Mouse (Mus musculus) forebrain, embryonic 15.5 days (tissue): ENCODE data around the gene Ugt1a1. TPM values are rescaled to one million over a fixed set of nuclear protein-coding genes. Genes with fewer than 3 reads are reported as not detected.
"Not testable (repeated sequence)": the region's sequence is repeated elsewhere in the genome, so short reads cannot be mapped to it uniquely, and the experiment has no call there.

ENCODE experiments used
- ATAC-seq: fragments of 200-750 bp; cut with Nextera tagmentation; replicated peaks from 2 replicates; pipeline ENCODE4 v1.8.0; 2017; ENCODE audit warnings: mild to moderate bottlenecking, moderate TSS enrichment, moderate library complexity
- H3K27ac ChIP-seq: fragments of 300-500 bp; sonication (generic); replicated peaks from 2 replicates; pipeline ENCODE4 v1.5.1; 2015; ENCODE audit warnings: mild to moderate bottlenecking, inconsistent platforms
- H3K27me3 ChIP-seq: fragments of 300-500 bp; sonication (generic); 2 replicates; pipeline ENCODE4 v1.6.1; 2015; ENCODE audit warnings: inconsistent platforms
- H3K36me3 ChIP-seq: fragments of 300-500 bp; sonication (generic); 2 replicates; pipeline ENCODE4 v1.6.1; 2015; ENCODE audit warnings: mild to moderate bottlenecking, inconsistent platforms
- H3K4me1 ChIP-seq: fragments of 300-500 bp; sonication (generic); 2 replicates; pipeline ENCODE4 v1.6.1; 2015; ENCODE audit warnings: inconsistent platforms
- H3K4me2 ChIP-seq: fragments of 300-500 bp; sonication (generic); replicated peaks from 2 replicates; pipeline ENCODE4 v1.6.1; 2015; ENCODE audit warnings: mild to moderate bottlenecking, inconsistent platforms
- H3K4me3 ChIP-seq: fragments of 300-500 bp; sonication (generic); 2 replicates; pipeline ENCODE4 v1.5.1; 2015; ENCODE audit warnings: mild to moderate bottlenecking, inconsistent platforms
- H3K9ac ChIP-seq: fragments of 300-500 bp; sonication (generic); replicated peaks from 2 replicates; pipeline ENCODE4 v1.6.1; 2015; ENCODE audit warnings: mild to moderate bottlenecking, inconsistent platforms
- H3K9me3 ChIP-seq: fragments of 300-500 bp; sonication (generic); 2 replicates; pipeline ENCODE4 v1.6.1; 2016; ENCODE audit warnings: inconsistent platforms
- WGBS: fragments of 180-500 bp; shearing (Covaris S2); methylation state at CpG from one replicate; pipeline ENCODE4 v1.1.7; 2015; ENCODE audit warnings: mixed read lengths; 5-methylcytosine and 5-hydroxymethylcytosine counted together
- polyA plus RNA-seq: library from polyadenylated mRNA; unstranded; fragments of >200 nt; fragmentation: Nextera tagmentation; extraction: Ambion mirVana; gene quantifications from 2 replicates; pipeline ENCODE4 v1.2.1, GENCODE M21; 2015

Ugt1a1 gene
- polyA plus RNA-seq, 1 experiment from 2014 or later = not detected

DNA sequence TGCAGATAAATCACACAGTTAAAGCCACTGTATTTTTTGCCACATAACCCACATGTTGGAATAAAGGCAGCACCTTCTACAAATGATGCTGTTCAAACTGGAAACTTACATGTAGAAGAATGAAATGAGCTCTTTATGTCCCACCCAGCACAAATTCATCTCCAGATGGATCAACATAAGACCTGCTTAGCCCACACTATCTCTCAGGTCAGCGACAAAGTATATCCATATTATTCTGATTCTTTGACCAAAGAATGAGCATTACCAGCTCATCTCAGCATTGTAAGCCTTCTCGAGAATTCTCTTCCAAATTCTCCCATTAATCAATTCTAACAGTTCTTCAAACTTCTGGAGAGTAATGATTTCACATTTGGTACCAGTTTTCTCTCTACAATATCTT lies 10.5 kb downstream of the Ugt1a1 start:
- no peak for ATAC-seq
- Histone ChIP-seq H3K4me2 (no peak overlapping the region), H3K27me3 (no peaks in the 10 kb centered on the region), H3K4me3 (no peak overlapping the region), H3K36me3 (no peaks in the 10 kb centered on the region), H3K9ac (no peak overlapping the region), H3K9me3 (peaks cover 27% of the 10 kb centered on the region), H3K4me1 (no peaks in the 10 kb centered on the region), H3K27ac (no peak overlapping the region)
- WGBS = 57% methylated on average over 2 of the region's 2 CpGs

- not testable (repeated sequence) for H3K4me3 ChIP-seq, ATAC-seq, H3K9ac ChIP-seq, H3K36me3 ChIP-seq, H3K27me3 ChIP-seq, H3K4me1 ChIP-seq, H3K27ac ChIP-seq, H3K4me2 ChIP-seq
- H3K9me3 ChIP-seq = peaks cover 31% of the 10 kb centered on the region
Observed at GRCm38 (mm10) chr1:88223011-88223515, 11.3 kb downstream of the Ugt1a1 start.

GRCm38 (mm10) chr1:88223591-88223990 lies 11.8 kb downstream of the Ugt1a1 start:
- Histone ChIP-seq H3K4me1 (no peaks in the 10 kb centered on the region), H3K36me3 (no peaks in the 10 kb centered on the region), H3K9ac (no peak overlapping the region), H3K4me2 (no peak overlapping the region), H3K27me3 (no peaks in the 10 kb centered on the region), H3K27ac (no peak overlapping the region), H3K9me3 (peaks cover 36% of the 10 kb centered on the region), H3K4me3 (no peak overlapping the region)
- WGBS = 51% methylated on average over 1 of the region's 1 CpGs
- no peak for ATAC-seq

DNA sequence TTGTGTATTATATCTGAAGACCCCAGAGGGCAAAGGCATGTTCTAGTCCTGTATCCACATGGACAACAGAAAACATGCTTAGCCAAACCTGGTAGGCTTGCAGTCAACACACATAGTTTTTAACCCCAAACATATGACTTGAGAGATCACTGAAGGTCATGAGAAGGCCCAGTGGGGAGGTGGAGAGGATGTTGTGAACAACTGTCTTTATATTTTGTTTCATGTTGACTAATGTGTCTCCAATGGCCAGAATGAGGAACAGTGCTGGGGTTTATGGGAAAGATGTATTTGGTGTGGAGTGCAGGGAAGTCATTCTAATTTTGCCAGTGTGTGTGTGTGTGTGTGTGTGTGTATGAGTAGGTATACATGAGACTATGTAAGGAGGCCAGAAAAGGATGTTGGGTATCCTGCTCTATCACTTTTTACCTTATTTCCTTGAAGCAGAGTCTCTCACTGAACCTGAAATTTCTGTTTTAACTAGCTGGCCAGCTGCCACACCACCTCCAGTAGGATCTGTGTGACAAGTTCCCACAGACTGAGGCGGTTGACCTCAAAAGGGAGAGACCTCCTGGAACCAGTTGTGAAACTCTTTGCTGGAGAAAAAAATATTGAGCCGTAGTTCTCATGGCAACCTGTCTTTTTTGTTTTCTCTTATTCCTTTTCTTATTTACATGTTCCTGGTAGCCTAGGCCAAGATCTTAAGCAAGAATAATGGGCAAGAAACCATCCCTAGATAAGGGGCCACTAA lies 12.4 kb downstream of the Ugt1a1 start:
- H3K36me3 ChIP-seq = no peaks in the 10 kb centered on the region
- ATAC-seq = no peak
- no peak overlapping the region for H3K27ac ChIP-seq
- H3K9me3 ChIP-seq = peaks cover 42% of the 10 kb centered on the region
- H3K9ac ChIP-seq = no peak overlapping the region
- no peak overlapping the region for H3K4me3 ChIP-seq
- H3K4me1 ChIP-seq = no peaks in the 10 kb centered on the region
- WGBS = 70% methylated on average over 2 of the region's 2 CpGs
- H3K27me3 ChIP-seq = no peaks in the 10 kb centered on the region
- no peak overlapping the region for H3K4me2 ChIP-seq

DNA sequence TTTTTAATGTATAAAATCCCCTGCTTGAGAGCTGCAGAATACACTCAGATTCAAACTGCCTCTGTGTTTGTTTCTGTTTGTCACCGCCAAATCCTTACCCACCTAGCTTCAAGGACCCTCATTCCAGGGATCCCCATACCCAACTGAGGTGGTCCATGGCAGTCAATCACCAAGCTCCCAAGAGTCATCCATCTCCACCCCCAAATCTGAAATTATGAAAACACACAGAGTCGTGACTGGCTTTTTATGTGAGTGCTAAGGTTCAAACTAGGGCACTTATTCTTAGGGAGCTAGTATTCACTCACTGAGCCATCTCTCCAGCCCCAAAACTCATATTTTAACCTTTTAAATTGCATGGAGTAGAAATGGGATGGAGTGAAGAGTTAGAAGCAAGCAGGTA lies 13.5 kb downstream of the Ugt1a1 start:
- not testable (repeated sequence) for H3K27me3 ChIP-seq, H3K4me2 ChIP-seq, H3K9ac ChIP-seq, ATAC-seq, H3K4me1 ChIP-seq, H3K36me3 ChIP-seq, H3K27ac ChIP-seq, H3K4me3 ChIP-seq
- peaks cover 52% of the 10 kb centered on the region for H3K9me3 ChIP-seq
- WGBS = 37% methylated on average over 2 of the region's 2 CpGs

DNA sequence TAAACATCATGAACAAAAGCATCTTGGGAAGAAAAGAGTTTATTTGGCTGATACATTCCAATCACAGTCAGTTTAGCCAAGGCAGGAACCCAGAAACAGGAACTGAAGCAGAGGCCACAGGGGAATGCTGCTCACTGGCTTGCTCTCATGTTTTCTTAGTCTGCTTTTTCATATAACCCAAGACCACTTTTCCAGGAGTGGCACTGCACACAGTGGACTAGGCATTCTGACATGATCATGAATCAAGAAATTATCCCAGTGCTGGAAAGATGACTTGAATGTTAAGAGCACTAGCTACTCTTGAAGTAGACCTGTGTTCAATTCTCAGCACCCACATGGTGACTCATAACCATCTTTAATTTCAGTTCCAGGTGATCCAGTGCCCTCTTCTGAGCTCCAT lies 14.0 kb downstream of the Ugt1a1 start:
- no peak overlapping the region for H3K27ac ChIP-seq
- H3K27me3 ChIP-seq = no peaks in the 10 kb centered on the region
- H3K9me3 ChIP-seq = peaks cover 56% of the 10 kb centered on the region
- no peaks in the 10 kb centered on the region for H3K36me3 ChIP-seq
- no peak overlapping the region for H3K4me2 ChIP-seq
- no peak overlapping the region for H3K4me3 ChIP-seq
- H3K9ac ChIP-seq = no peak overlapping the region
- no peak for ATAC-seq
- no peaks in the 10 kb centered on the region for H3K4me1 ChIP-seq

GRCm38 (mm10) chr1:88226670-88227379 lies 15.1 kb downstream of the Ugt1a1 start, which contains the start of gene Mroh2a:
Mroh2a (plus strand) TSS chr1:88226986.
- no peaks in the 10 kb centered on the region for H3K4me1 ChIP-seq
- no peak within 1 kb of the TSS for H3K4me3 ChIP-seq
- H3K9me3 ChIP-seq = peaks cover 67% of the 10 kb centered on the region
- no peak for ATAC-seq
- H3K36me3 ChIP-seq = no peaks in the 10 kb centered on the region
- no peak within 1 kb of the TSS for H3K27ac ChIP-seq
- H3K4me2 ChIP-seq = no peak within 1 kb of the TSS
- WGBS = 54% methylated on average over 5 of the region's 5 CpGs
- no peaks in the 10 kb centered on the region for H3K27me3 ChIP-seq
- no peak within 1 kb of the TSS for H3K9ac ChIP-seq

- Histone ChIP-seq H3K4me3 (no peak overlapping the region), H3K4me1 (no peaks in the 10 kb centered on the region), H3K27me3 (no peaks in the 10 kb centered on the region), H3K9ac (no peak overlapping the region), H3K4me2 (no peak overlapping the region), H3K36me3 (no peaks in the 10 kb centered on the region), H3K9me3 (peaks cover 71% of the 10 kb centered on the region), H3K27ac (no peak overlapping the region)
- no peak for ATAC-seq
- WGBS = 56% methylated on average over 2 of the region's 2 CpGs
Observed at GRCm38 (mm10) chr1:88227482-88227881, 15.7 kb downstream of the Ugt1a1 start.

GRCm38 (mm10) chr1:88228121-88228520 lies 16.4 kb downstream of the Ugt1a1 start:
- H3K4me1 ChIP-seq = no peaks in the 10 kb centered on the region
- H3K4me3 ChIP-seq = no peak overlapping the region
- ATAC-seq = no peak
- H3K4me2 ChIP-seq = no peak overlapping the region
- H3K9me3 ChIP-seq = peaks cover 77% of the 10 kb centered on the region
- no peak overlapping the region for H3K27ac ChIP-seq
- no peak overlapping the region for H3K9ac ChIP-seq
- H3K36me3 ChIP-seq = no peaks in the 10 kb centered on the region
- WGBS = 72% methylated on average over 7 of the region's 7 CpGs
- no peaks in the 10 kb centered on the region for H3K27me3 ChIP-seq

DNA sequence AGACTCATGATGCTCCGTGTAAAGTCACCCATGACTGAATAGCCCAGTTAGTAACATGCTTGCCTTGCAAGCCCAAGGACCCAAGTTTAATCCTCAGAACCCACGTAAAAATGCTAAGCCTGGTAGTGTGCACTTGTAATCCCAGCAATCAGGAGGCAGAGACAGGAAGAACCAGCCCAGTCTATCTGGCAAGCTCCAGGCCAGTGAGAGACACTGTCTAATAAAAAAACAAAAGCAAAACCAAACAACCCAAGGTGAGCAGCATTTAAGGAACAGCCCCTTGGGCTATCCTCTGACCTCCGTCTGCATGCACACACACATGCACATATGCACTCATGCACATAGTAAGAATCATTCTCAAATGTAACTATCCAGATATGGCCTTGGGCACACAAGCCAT lies 17.8 kb downstream of the Ugt1a1 start:
- Histone ChIP-seq H3K4me1 (no peaks in the 10 kb centered on the region), H3K36me3 (no peaks in the 10 kb centered on the region), H3K9me3 (peaks cover 89% of the 10 kb centered on the region), H3K4me2 (no peak overlapping the region), H3K27ac (no peak overlapping the region), H3K27me3 (no peaks in the 10 kb centered on the region), H3K9ac (no peak overlapping the region), H3K4me3 (no peak overlapping the region)
- ATAC-seq = no peak
- WGBS = 78% methylated on average over 3 of the region's 3 CpGs

- peaks cover 93% of the 10 kb centered on the region for H3K9me3 ChIP-seq
- H3K36me3 ChIP-seq = no peaks in the 10 kb centered on the region
- no peak overlapping the region for H3K4me3 ChIP-seq
- H3K4me2 ChIP-seq = no peak overlapping the region
- H3K27ac ChIP-seq = no peak overlapping the region
- no peaks in the 10 kb centered on the region for H3K4me1 ChIP-seq
- no peaks in the 10 kb centered on the region for H3K27me3 ChIP-seq
- no peak for ATAC-seq
- no peak overlapping the region for H3K9ac ChIP-seq
- WGBS = 89% methylated on average over 5 of the region's 5 CpGs
Observed at GRCm38 (mm10) chr1:88229986-88230385, 18.2 kb downstream of the Ugt1a1 start.

- ATAC-seq = no peak
- Histone ChIP-seq H3K27ac (no peak overlapping the region), H3K4me3 (no peak overlapping the region), H3K36me3 (no peaks in the 10 kb centered on the region), H3K27me3 (no peaks in the 10 kb centered on the region), H3K9me3 (peaks cover 95% of the 10 kb centered on the region), H3K9ac (no peak overlapping the region), H3K4me2 (no peak overlapping the region), H3K4me1 (no peaks in the 10 kb centered on the region)
- WGBS = 73% methylated on average over 7 of the region's 7 CpGs
Observed at GRCm38 (mm10) chr1:88230421-88230820, 18.7 kb downstream of the Ugt1a1 start.
